Comparison of ENCODE assay signal across 13 mouse cellular contexts in genomic region chr19:34252450-34252849, GRCm38 (mm10). TPM values are rescaled to one million over a fixed set of nuclear protein-coding genes. Genes with fewer than 3 reads are reported as not detected.
DNase-seq lines count a peak whose midpoint lies in the region; ATAC-seq and TF ChIP-seq lines count a peak whose summit lies in the region.
"Had no signal": no experiment of that assay in that cellular context is flagged by ENCODE, and none has a peak within 500 bp of the region (broad histone marks: within the 10 kb centered on the region; RNA-seq: fewer than 3 reads in every experiment).

No protein-coding gene starts in this region.

- no peaks in the 10 kb centered on the region for H3K36me3 ChIP-seq in kidney, embryonic 15.5 days
- peaks cover under 1% of the 10 kb centered on the region for H3K36me3 ChIP-seq in C2C12 (ENCODE audit: control insufficient read depth, insufficient read depth)
- no peaks in the 10 kb centered on the region for H3K36me3 ChIP-seq in intestine, embryonic 15.5 days
- H3K36me3 ChIP-seq: limb, embryonic 15.5 days; midbrain, embryonic 12.5 days had no signal

- no peak for DNase-seq in gastrocnemius, adult 2 months
- no peak for DNase-seq in gastrocnemius, postnatal 14 days
- DNase-seq in kidney, adult 9 months: no peak
- DNase-seq in right cerebral cortex, adult 2 months (ENCODE audit: low spot score in 2 of 2): no peak
- no peak for DNase-seq in thymus, postnatal 36 days
- DNase-seq: cerebellum, adult 2 months; lung, adult 2 months; right cerebral cortex, postnatal 4 days had no signal

- peaks cover 28% of the 10 kb centered on the region for H3K4me1 ChIP-seq in kidney, embryonic 15.5 days
- no peaks in the 10 kb centered on the region for H3K4me1 ChIP-seq in intestine, embryonic 15.5 days (replicated peaks)
- H3K4me1 ChIP-seq: midbrain, embryonic 12.5 days had no signal

- intact Hi-C loops in gastrocnemius, adult 2 months (cut with DNase I): no loop called here
- intact Hi-C loops in gastrocnemius, postnatal 14 days (cut with DNase I; ENCODE audit: low total_unique reads): no loop called here

- H3ac ChIP-seq in C2C12 (ENCODE audit: control insufficient read depth, insufficient read length, low read depth): peak overlapping the region; percentile 28

- H3K4me3 ChIP-seq in gastrocnemius, adult 2 months: peak overlapping the region; percentile 58
- H3K4me3 ChIP-seq in kidney, embryonic 15.5 days (replicated peaks): no peak overlapping the region
- no peak overlapping the region for H3K4me3 ChIP-seq in C2C12 (ENCODE audit: insufficient read depth, poor library complexity, severe bottlenecking)
- peak overlapping the region; percentile 20 for H3K4me3 ChIP-seq in intestine, embryonic 15.5 days (replicated peaks)
- H3K4me3 ChIP-seq: limb, embryonic 15.5 days; midbrain, embryonic 12.5 days had no signal

- no peak for TF ChIP-seq CTCF in gastrocnemius, adult 2 months (IDR thresholded peaks at IDR 0.05)
- no peak for TF ChIP-seq CTCF in C2C12 (IDR thresholded peaks at IDR 0.05; ENCODE audit: control insufficient read depth, insufficient read depth, insufficient read length)

- 0 out of 2 replicates have a peak overlapping the region, but pooled peaks have one; percentile 27 for H3K4me2 ChIP-seq in kidney, embryonic 15.5 days
- H3K4me2 ChIP-seq in intestine, embryonic 15.5 days (replicated peaks): peak overlapping the region; percentile 32; the same call in 1 of the 2 replicates
- H3K4me2 ChIP-seq: limb, embryonic 15.5 days; midbrain, embryonic 12.5 days had no signal

- H3K9ac ChIP-seq in kidney, embryonic 15.5 days: no peak overlapping the region
- peak overlapping the region; percentile 36 for H3K9ac ChIP-seq in intestine, embryonic 15.5 days
- H3K9ac ChIP-seq: limb, embryonic 15.5 days; midbrain, embryonic 12.5 days had no signal

- no peaks in the 10 kb centered on the region for H3K9me3 ChIP-seq in kidney, embryonic 15.5 days (replicated peaks)
- no peaks in the 10 kb centered on the region for H3K9me3 ChIP-seq in intestine, embryonic 15.5 days
- H3K9me3 ChIP-seq: limb, embryonic 15.5 days; midbrain, embryonic 12.5 days had no signal

- peaks cover 18% of the 10 kb centered on the region for H3K79me2 ChIP-seq in C2C12 (ENCODE audit: control insufficient read depth, insufficient read depth)

- no peaks in the 10 kb centered on the region for H3K27me3 ChIP-seq in kidney, embryonic 15.5 days
- no peaks in the 10 kb centered on the region for H3K27me3 ChIP-seq in C2C12 (ENCODE audit: control insufficient read depth, insufficient read depth, insufficient read length)
- H3K27me3 ChIP-seq in intestine, embryonic 15.5 days (replicated peaks): no peaks in the 10 kb centered on the region
- H3K27me3 ChIP-seq: limb, embryonic 15.5 days; midbrain, embryonic 12.5 days had no signal

- 38% methylated on average over 9 of the region's 9 CpGs for WGBS in kidney, embryonic 15.5 days
- 70% methylated on average over 9 of the region's 9 CpGs for WGBS in intestine, embryonic 15.5 days

- peaks cover 10% of the 10 kb centered on the region for H3K79me3 ChIP-seq in C2C12 (ENCODE audit: low read depth)

- H3K27ac ChIP-seq in gastrocnemius, adult 2 months: peak overlapping the region; percentile 20; the same call in 1 of the 2 replicates
- no peak overlapping the region for H3K27ac ChIP-seq in kidney, embryonic 15.5 days
- H3K27ac ChIP-seq in intestine, embryonic 15.5 days: no peak overlapping the region
- H3K27ac ChIP-seq: limb, embryonic 15.5 days; midbrain, embryonic 12.5 days had no signal

- ATAC-seq in kidney, embryonic 15.5 days (replicated peaks; ENCODE audit: low FRiP score): peak; percentile 25; the same call in 1 of the 2 replicates
- ATAC-seq in intestine, embryonic 15.5 days: no peak

TF ChIP-seq in C2C12, 6 proteins besides CTCF, POLR2A, EP300 and RAD21:
- TF ChIP-seq USF1 (IDR thresholded peaks at IDR 0.05; ENCODE audit: low read depth) (no peak), MYOD1 (IDR thresholded peaks at IDR 0.05; ENCODE audit: control insufficient read depth, insufficient read length, low read depth) (no peak), CEBPB (IDR thresholded peaks at IDR 0.05; ENCODE audit: low read depth) (no peak), FOSL1 (IDR thresholded peaks at IDR 0.05; ENCODE audit: insufficient read depth, low read length, poor library complexity, severe bottlenecking) (no peak), MYOG (IDR thresholded peaks at IDR 0.05; ENCODE audit: control insufficient read depth, extremely low read depth, insufficient read length) (no peak), MAX (IDR thresholded peaks at IDR 0.05) (no peak)

RNA-seq across cellular contexts. Expression of gene Acta2, which starts 2.9 kb away (rescaled TPM):
- total RNA-seq in gastrocnemius, adult 2 months (2021): 10 to 100 TPM; 52.8 to 61.6 TPM
- total RNA-seq in gastrocnemius, postnatal 14 days (2021): 100 to 1,000 TPM; 433 to 628 TPM
- 212 and 464 TPM in 2 replicates for polyA plus RNA-seq in kidney, embryonic 15.5 days (2015; fragmentation: Nextera tagmentation; extraction: Ambion mirVana)
- polyA plus RNA-seq in C2C12 (2012; fragmentation: generic; extraction: Trizol): 1,987 TPM
- polyA plus RNA-seq in intestine, embryonic 15.5 days (2015; fragmentation: Nextera tagmentation; extraction: Ambion mirVana): 1,375 and 1,410 TPM in 2 replicates

RNA-seq across cellular contexts. Expression of gene Fas, which starts 38.0 kb away (rescaled TPM):
- total RNA-seq in gastrocnemius, adult 2 months (2021): 1 to 10 TPM; 4.0 to 5.8 TPM
- total RNA-seq in gastrocnemius, postnatal 14 days (2021): 1 to 10 TPM; 2.8 to 6.0 TPM
- polyA plus RNA-seq in kidney, embryonic 15.5 days (2015; fragmentation: Nextera tagmentation; extraction: Ambion mirVana): 2.5 and 3.3 TPM in 2 replicates
- polyA plus RNA-seq in C2C12 (2012; fragmentation: generic; extraction: Trizol): 1.3 TPM
- polyA plus RNA-seq in intestine, embryonic 15.5 days (2015; fragmentation: Nextera tagmentation; extraction: Ambion mirVana): 3.9 and 4.9 TPM in 2 replicates

Comparison
In these comparisons a context has a peak if more than half of its experiments do, and no peak if none do; other contexts are left out.
1. H3K4me3 ChIP-seq: peak in gastrocnemius, adult 2 months (single experiment) and intestine, embryonic 15.5 days (single experiment); none in kidney, embryonic 15.5 days (single experiment) and C2C12 (single experiment).